Mouse (Mus musculus): Measurements from ENCODE around the gene Jak2.

DNA sequence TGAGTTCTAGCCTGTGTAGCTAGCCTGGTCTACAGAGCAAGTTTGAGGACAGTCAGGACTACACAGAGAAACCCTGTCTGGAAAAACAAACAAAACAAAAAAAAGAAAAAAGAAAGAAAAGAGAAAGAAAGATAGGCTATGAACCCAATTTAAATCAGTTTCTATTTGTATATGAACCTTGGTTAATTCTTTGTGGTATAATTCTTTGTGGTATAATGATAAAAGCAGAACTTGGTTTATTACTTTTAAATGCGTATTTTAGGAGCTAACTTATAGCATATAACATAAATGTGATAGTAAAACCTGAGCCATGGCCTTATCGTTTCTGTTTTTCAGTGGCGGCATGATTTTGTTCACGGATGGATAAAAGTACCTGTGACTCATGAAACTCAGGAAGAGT lies 24.8 kb downstream of the Jak2 start:
- TF ChIP-seq GATA1 (IDR thresholded peaks at IDR 0.05; ENCODE audit: borderline replicate concordance, low read length) = no peak
- no peak for TF ChIP-seq CTCF (IDR thresholded peaks at IDR 0.05; ENCODE audit: low read depth, low read length)
- TF ChIP-seq GATA2 (IDR thresholded peaks at IDR 0.05; ENCODE audit: borderline replicate concordance, low read depth, low read length) = no peak
- TF ChIP-seq TAL1 (conservative IDR thresholded peaks at IDR 0.05; ENCODE audit: low read depth, low read length) = no peak
- TF ChIP-seq POLR2AphosphoS5 (IDR thresholded peaks at IDR 0.05; ENCODE audit: insufficient replicate concordance, low read depth, low read length) = no peak

Measured in G1E (cell line).